Comparison of ENCODE assay signal across 8 mouse cellular contexts in genomic region chr7:120597203-120597743, GRCm38 (mm10). TPM values are rescaled to one million over a fixed set of nuclear protein-coding genes. Genes with fewer than 3 reads are reported as not detected.
DNase-seq lines count a peak whose midpoint lies in the region; ATAC-seq and TF ChIP-seq lines count a peak whose summit lies in the region.

No protein-coding gene starts in this region.

- no peaks in the 10 kb centered on the region for H3K36me3 ChIP-seq in lung, embryonic 16.5 days (ENCODE audit: control insufficient read depth, insufficient read depth, low read length)
- no peaks in the 10 kb centered on the region for H3K36me3 ChIP-seq in liver, embryonic 14.5 days (replicated peaks; ENCODE audit: control insufficient read depth, insufficient read depth, low read depth)
- no peaks in the 10 kb centered on the region for H3K36me3 ChIP-seq in stomach, embryonic 15.5 days

- no peak for TF ChIP-seq EP300 in liver, embryonic 14.5 days (IDR thresholded peaks at IDR 0.05; ENCODE audit: low read depth)

- peak overlapping the region; percentile 74 for H3K4me3 ChIP-seq in cerebellum, adult 2 months (replicated peaks; ENCODE audit: insufficient read depth, low read depth, low read length)
- peak overlapping the region; percentile 42 for H3K4me3 ChIP-seq in lung, embryonic 16.5 days (ENCODE audit: low read length)
- H3K4me3 ChIP-seq in liver, embryonic 14.5 days (ENCODE audit: insufficient read depth in 1 of 2, low read depth in 2 of 2, low read length in 2 of 2) = no peak overlapping the region
- peak overlapping the region; percentile 45 for H3K4me3 ChIP-seq in stomach, embryonic 15.5 days (replicated peaks)

- no peak for TF ChIP-seq CTCF in cerebellum, adult 2 months (IDR thresholded peaks at IDR 0.05; ENCODE audit: borderline replicate concordance, insufficient read depth, low read depth, low read length)
- no peak for TF ChIP-seq CTCF in liver, embryonic 14.5 days (IDR thresholded peaks at IDR 0.05; ENCODE audit: low read depth)

- no peaks in the 10 kb centered on the region for H3K4me1 ChIP-seq in cerebellum, adult 2 months (ENCODE audit: control insufficient read depth, insufficient read depth, low read length)
- H3K4me1 ChIP-seq in lung, embryonic 16.5 days (replicated peaks; ENCODE audit: control insufficient read depth, insufficient read depth, low read length) = no peaks in the 10 kb centered on the region
- H3K4me1 ChIP-seq in liver, embryonic 14.5 days (replicated peaks; ENCODE audit: control insufficient read depth in 2 of 2, insufficient read depth in 2 of 2, low read length in 1 of 2) = no peaks in the 10 kb centered on the region
- no peaks in the 10 kb centered on the region for H3K4me1 ChIP-seq in stomach, embryonic 15.5 days

- ATAC-seq in lung, embryonic 16.5 days (ENCODE audit: low read depth) = no peak
- ATAC-seq in liver, embryonic 14.5 days (ENCODE audit: insufficient read depth) = no peak
- ATAC-seq in stomach, embryonic 15.5 days (ENCODE audit: insufficient read depth, low FRiP score, low read depth) = no peak

- H3K4me2 ChIP-seq in lung, embryonic 16.5 days (ENCODE audit: low read depth, low read length) = peak overlapping the region; percentile 70
- peak overlapping the region; percentile 46; the same call in 1 of the 2 replicates for H3K4me2 ChIP-seq in liver, embryonic 14.5 days (ENCODE audit: low read depth)
- peak overlapping the region; percentile 72 for H3K4me2 ChIP-seq in stomach, embryonic 15.5 days

- H3K27ac ChIP-seq in cerebellum, adult 2 months (ENCODE audit: insufficient read depth, low read length) = 0 out of 2 replicates have a peak overlapping the region, but pooled peaks have one; percentile 34
- H3K27ac ChIP-seq in lung, embryonic 16.5 days (ENCODE audit: low read length) = no peak overlapping the region
- no peak overlapping the region for H3K27ac ChIP-seq in liver, embryonic 14.5 days
- no peak overlapping the region for H3K27ac ChIP-seq in stomach, embryonic 15.5 days

- DNase-seq in cerebellum, adult 2 months = peak in 1 of 2 experiments; percentile 6
- DNase-seq in cerebellum, adult 9-11 months = no peak
- no peak for DNase-seq in lung, postnatal 14 days
- no peak for DNase-seq in liver, embryonic 14.5 days (ENCODE audit: low read depth in 3 of 3, low spot score in 3 of 3)
- DNase-seq in frontal cortex, postnatal 10 days (ENCODE audit: low spot score in 2 of 2) = no peak
- no peak for DNase-seq in embryo, embryonic 10.5 days (ENCODE audit: low spot score)

- WGBS in cerebellum, adult 2 months = 94% methylated on average over 4 of the region's 4 CpGs
- WGBS in lung, embryonic 16.5 days = 77% methylated on average over 4 of the region's 4 CpGs
- WGBS in liver, embryonic 14.5 days (ENCODE audit: insufficient replicate concordance) = 64% methylated on average over 4 of the region's 4 CpGs
- WGBS in stomach, embryonic 15.5 days = 80% methylated on average over 4 of the region's 4 CpGs

- no peaks in the 10 kb centered on the region for H3K27me3 ChIP-seq in cerebellum, adult 2 months (ENCODE audit: control insufficient read depth, insufficient read depth, low read length)
- H3K27me3 ChIP-seq in lung, embryonic 16.5 days (ENCODE audit: control insufficient read depth, insufficient read depth, low read depth, low read length) = no peaks in the 10 kb centered on the region
- peaks cover 19% of the 10 kb centered on the region for H3K27me3 ChIP-seq in liver, embryonic 14.5 days (ENCODE audit: control insufficient read depth, insufficient read depth, low read length)
- no peaks in the 10 kb centered on the region for H3K27me3 ChIP-seq in stomach, embryonic 15.5 days (replicated peaks)

- TF ChIP-seq POLR2A in cerebellum, adult 2 months (IDR thresholded peaks at IDR 0.05; ENCODE audit: borderline replicate concordance, insufficient read depth, low read length) = no peak

- no peaks in the 10 kb centered on the region for H3K9me3 ChIP-seq in lung, embryonic 16.5 days (ENCODE audit: control insufficient read depth, low read length)
- no peaks in the 10 kb centered on the region for H3K9me3 ChIP-seq in liver, embryonic 14.5 days (ENCODE audit: control insufficient read depth, low read length)
- no peaks in the 10 kb centered on the region for H3K9me3 ChIP-seq in stomach, embryonic 15.5 days

- no peak overlapping the region; the same call in 1 of the 2 replicates for H3K9ac ChIP-seq in lung, embryonic 16.5 days (ENCODE audit: low read length)
- H3K9ac ChIP-seq in liver, embryonic 14.5 days (replicated peaks) = no peak overlapping the region
- H3K9ac ChIP-seq in stomach, embryonic 15.5 days = no peak overlapping the region

RNA-seq across cellular contexts. Expression of gene Uqcrc2, which starts 37.7 kb away (rescaled TPM):
- 279 and 293 TPM in 2 replicates for polyA plus RNA-seq in cerebellum, adult 2 months (2012; rRNA removed)
- 173 and 181 TPM in 2 replicates for polyA plus RNA-seq in lung, embryonic 16.5 days (2015; fragmentation: Nextera tagmentation; extraction: Ambion mirVana)
- polyA plus RNA-seq in liver, embryonic 14.5 days (2012; rRNA removed) = 86.8 and 95.8 TPM in 2 replicates
- polyA plus RNA-seq in liver, embryonic 14.5 days (2014; fragmentation: Nextera tagmentation; extraction: Ambion mirVana) = 136 and 142 TPM in 2 replicates
- polyA plus RNA-seq in stomach, embryonic 15.5 days (2015; fragmentation: Nextera tagmentation; extraction: Ambion mirVana) = 197 and 221 TPM in 2 replicates

Comparison
In these comparisons a context has a peak if more than half of its experiments do, and no peak if none do; other contexts are left out.
1. H3K4me3 ChIP-seq: peak in cerebellum, adult 2 months (single experiment), lung, embryonic 16.5 days (single experiment) and stomach, embryonic 15.5 days (single experiment); none in liver, embryonic 14.5 days (0 of 2).
2. Peak in every context shown above with its lines, with median percentiles within 50 percentile points of each other: H3K4me2 ChIP-seq.